1 mouse cellular context compared by ENCODE assay signal in genomic region chr9:57629118-57629874, GRCm38 (mm10).
TF ChIP-seq lines count a peak whose summit lies in the region.

No protein-coding gene starts in this region.

TF ChIP-seq in C2C12, 6 proteins besides CTCF, POLR2A, EP300 and RAD21:
- TF ChIP-seq CEBPB (IDR thresholded peaks at IDR 0.05; ENCODE audit: low read depth) (no peak), USF1 (IDR thresholded peaks at IDR 0.05; ENCODE audit: low read depth) (no peak), FOSL1 (IDR thresholded peaks at IDR 0.05; ENCODE audit: insufficient read depth, low read length, poor library complexity, severe bottlenecking) (no peak), MYOG (IDR thresholded peaks at IDR 0.05; ENCODE audit: control insufficient read depth, extremely low read depth, insufficient read length) (no peak), MYOD1 (IDR thresholded peaks at IDR 0.05; ENCODE audit: control insufficient read depth, insufficient read length, low read depth) (no peak), MAX (IDR thresholded peaks at IDR 0.05) (no peak)
TF ChIP-seq in C2C12: peak in this region for 0.
